Mouse (Mus musculus): Measurements from ENCODE around the gene Plxna4. TPM values are rescaled to one million over a fixed set of nuclear protein-coding genes. Genes with fewer than 3 reads are reported as not detected.

Gene Plxna4
- polyA plus RNA-seq, 1 experiment from 2014 or later = 4.1 TPM

DNA sequence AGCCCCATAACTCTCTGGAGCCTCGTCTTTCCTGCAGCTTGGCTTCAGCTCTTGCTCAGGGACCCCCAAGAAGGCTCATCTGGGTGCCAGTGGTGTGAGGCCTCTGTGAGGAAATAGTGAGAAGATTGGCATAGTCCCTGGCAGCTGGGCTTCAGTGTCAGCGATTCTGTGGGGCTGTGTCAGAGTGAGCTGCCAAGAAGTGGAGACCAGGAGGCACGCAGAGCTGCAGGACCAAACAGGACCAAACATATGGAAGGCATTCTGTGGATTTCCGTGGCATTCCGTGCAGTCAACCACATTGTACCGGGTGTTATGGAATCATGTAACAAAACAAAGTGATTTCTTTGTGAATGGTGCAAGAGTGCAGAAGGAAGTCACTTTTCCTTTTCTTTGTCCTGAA lies 461.1 kb downstream of the Plxna4 start:
- ATAC-seq (ENCODE audit: insufficient number of reproducible peaks, low FRiP score, low TSS enrichment, low read depth) = no peak
- no peak for DNase-seq (ENCODE audit: low spot score)

GRCm38 (mm10) chr6:32122584-32123265 lies 465.3 kb downstream of the Plxna4 start:
- no peak overlapping the region for H3K27ac ChIP-seq (replicated peaks; ENCODE audit: low read depth, low read length)
- no peak for ATAC-seq (ENCODE audit: insufficient number of reproducible peaks, low FRiP score, low TSS enrichment, low read depth)
- no peak for DNase-seq (ENCODE audit: low spot score)
- H3K9me3 ChIP-seq (ENCODE audit: control insufficient read depth, low read length) = no peaks in the 10 kb centered on the region
- no peak overlapping the region for H3K4me2 ChIP-seq (ENCODE audit: low read depth, severe bottlenecking)
- no peaks in the 10 kb centered on the region for H3K36me3 ChIP-seq (ENCODE audit: control insufficient read depth, insufficient read depth, low read length)
- H3K4me1 ChIP-seq (ENCODE audit: control insufficient read depth, insufficient read depth, low read length) = no peaks in the 10 kb centered on the region
- no peaks in the 10 kb centered on the region for H3K27me3 ChIP-seq (ENCODE audit: control insufficient read depth, insufficient read depth, low read length)
- H3K9ac ChIP-seq (ENCODE audit: low read length) = no peak overlapping the region
- WGBS = 82% methylated on average over 4 of the region's 4 CpGs
- H3K4me3 ChIP-seq (ENCODE audit: low read depth, low read length) = no peak overlapping the region

More for the DNA sequence above, 461.1 kb downstream of the Plxna4 start:
- no peak overlapping the region for H3K27ac ChIP-seq (replicated peaks; ENCODE audit: low read depth, low read length)
- H3K4me2 ChIP-seq (ENCODE audit: low read depth, severe bottlenecking) = no peak overlapping the region
- H3K4me1 ChIP-seq (ENCODE audit: control insufficient read depth, insufficient read depth, low read length) = no peaks in the 10 kb centered on the region
- no peaks in the 10 kb centered on the region for H3K27me3 ChIP-seq (ENCODE audit: control insufficient read depth, insufficient read depth, low read length)
- WGBS = 55% methylated on average over 6 of the region's 6 CpGs
- no peak overlapping the region for H3K4me3 ChIP-seq (ENCODE audit: low read depth, low read length)
- H3K9ac ChIP-seq (ENCODE audit: low read length) = no peak overlapping the region
- H3K36me3 ChIP-seq (ENCODE audit: control insufficient read depth, insufficient read depth, low read length) = no peaks in the 10 kb centered on the region
- no peaks in the 10 kb centered on the region for H3K9me3 ChIP-seq (ENCODE audit: control insufficient read depth, low read length)

DNA sequence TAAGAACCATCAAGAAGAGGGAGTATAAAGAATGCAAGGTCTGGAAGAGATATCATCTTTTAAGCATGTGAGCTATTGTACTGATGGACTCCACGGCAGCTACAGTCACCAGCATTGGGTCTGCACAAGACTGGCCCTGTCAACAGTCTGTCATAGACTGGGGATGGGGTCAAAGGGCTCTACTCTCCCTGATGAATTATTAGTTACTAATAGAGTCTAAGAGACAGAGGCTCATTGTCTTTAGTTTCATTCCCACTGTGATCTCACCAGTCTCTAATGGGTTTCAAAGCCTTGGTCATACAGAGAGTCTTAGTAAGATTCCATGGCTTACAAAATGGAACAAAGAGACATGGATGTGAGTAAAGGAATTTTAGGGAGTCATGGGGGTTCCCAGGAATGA lies 467.1 kb downstream of the Plxna4 start:
- Histone ChIP-seq H3K36me3 (ENCODE audit: control insufficient read depth, insufficient read depth, low read length) (no peaks in the 10 kb centered on the region), H3K4me3 (ENCODE audit: low read depth, low read length) (no peak overlapping the region), H3K27ac (replicated peaks; ENCODE audit: low read depth, low read length) (no peak overlapping the region), H3K9ac (ENCODE audit: low read length) (no peak overlapping the region), H3K9me3 (ENCODE audit: control insufficient read depth, low read length) (no peaks in the 10 kb centered on the region), H3K4me1 (ENCODE audit: control insufficient read depth, insufficient read depth, low read length) (no peaks in the 10 kb centered on the region), H3K4me2 (ENCODE audit: low read depth, severe bottlenecking) (no peak overlapping the region), H3K27me3 (ENCODE audit: control insufficient read depth, insufficient read depth, low read length) (no peaks in the 10 kb centered on the region)
- 77% methylated on average over 1 of the region's 1 CpGs for WGBS
- ATAC-seq (ENCODE audit: insufficient number of reproducible peaks, low FRiP score, low TSS enrichment, low read depth) = no peak
- no peak for DNase-seq (ENCODE audit: low spot score)

- no peaks in the 10 kb centered on the region for H3K36me3 ChIP-seq (ENCODE audit: control insufficient read depth, insufficient read depth, low read length)
- H3K27ac ChIP-seq (replicated peaks; ENCODE audit: low read depth, low read length) = no peak overlapping the region
- no peak for DNase-seq (ENCODE audit: low spot score)
- H3K4me1 ChIP-seq (ENCODE audit: control insufficient read depth, insufficient read depth, low read length) = no peaks in the 10 kb centered on the region
- H3K9me3 ChIP-seq (ENCODE audit: control insufficient read depth, low read length) = no peaks in the 10 kb centered on the region
- ATAC-seq (ENCODE audit: insufficient number of reproducible peaks, low FRiP score, low TSS enrichment, low read depth) = no peak
- no peaks in the 10 kb centered on the region for H3K27me3 ChIP-seq (ENCODE audit: control insufficient read depth, insufficient read depth, low read length)
- H3K4me2 ChIP-seq (ENCODE audit: low read depth, severe bottlenecking) = no peak overlapping the region
- no peak overlapping the region for H3K4me3 ChIP-seq (ENCODE audit: low read depth, low read length)
- H3K9ac ChIP-seq (ENCODE audit: low read length) = no peak overlapping the region
- 56% methylated on average over 2 of the region's 2 CpGs for WGBS
These were observed 478.8 kb downstream of the Plxna4 start for GRCm38 (mm10) chr6:32109207-32109606.

GRCm38 (mm10) chr6:32105547-32106275 lies 482.3 kb downstream of the Plxna4 start:
- H3K27ac ChIP-seq (replicated peaks; ENCODE audit: low read depth, low read length) = no peak overlapping the region
- H3K4me2 ChIP-seq (ENCODE audit: low read depth, severe bottlenecking) = no peak overlapping the region
- H3K9ac ChIP-seq (ENCODE audit: low read length) = no peak overlapping the region
- H3K36me3 ChIP-seq (ENCODE audit: control insufficient read depth, insufficient read depth, low read length) = no peaks in the 10 kb centered on the region
- no peak for DNase-seq (ENCODE audit: low spot score)
- WGBS = 52% methylated on average over 9 of the region's 9 CpGs
- H3K4me1 ChIP-seq (ENCODE audit: control insufficient read depth, insufficient read depth, low read length) = no peaks in the 10 kb centered on the region
- no peaks in the 10 kb centered on the region for H3K27me3 ChIP-seq (ENCODE audit: control insufficient read depth, insufficient read depth, low read length)
- no peak overlapping the region for H3K4me3 ChIP-seq (ENCODE audit: low read depth, low read length)
- no peak for ATAC-seq (ENCODE audit: insufficient number of reproducible peaks, low FRiP score, low TSS enrichment, low read depth)
- no peaks in the 10 kb centered on the region for H3K9me3 ChIP-seq (ENCODE audit: control insufficient read depth, low read length)
